Mouse (Mus musculus): ENCODE results near the gene Ccdc73.

- TF ChIP-seq MAFK (IDR thresholded peaks at IDR 0.05; ENCODE audit: insufficient read depth, low read depth, low read length) (no peak), ZNF384 (IDR thresholded peaks at IDR 0.05; ENCODE audit: low read depth, low read length) (no peak), HCFC1 (IDR thresholded peaks at IDR 0.05; ENCODE audit: borderline replicate concordance, insufficient read depth, low read length) (no peak), ZC3H11A (IDR thresholded peaks at IDR 0.05; ENCODE audit: borderline replicate concordance, low read depth, low read length) (no peak), CHD2 (IDR thresholded peaks at IDR 0.05; ENCODE audit: low read depth, low read length) (no peak)
These were observed 128.6 kb downstream of the Ccdc73 start for GRCm38 (mm10) chr2:104996201-104996600.

Measured in ES-E14 (cell line).